Mouse (Mus musculus) embryonic fibroblast, embryonic 13.5 days (primary cell): ENCODE measurements around the gene Babam2. TPM values are rescaled to one million over a fixed set of nuclear protein-coding genes. Genes with fewer than 3 reads are reported as not detected.

Experiments used
- H3K27ac ChIP-seq: 2 replicates; pipeline ENCODE4 v1.5.1; 2012; ENCODE audit warnings: low read length, control low read depth, inconsistent platforms; ENCODE audit not compliant: insufficient read depth
- H3K4me1 ChIP-seq: 2 replicates; pipeline ENCODE4 v1.6.1; 2011; ENCODE audit warnings: low read length; ENCODE audit not compliant: control insufficient read depth, insufficient read depth
- H3K4me3 ChIP-seq: 2 replicates; pipeline ENCODE4 v1.5.1; 2011; ENCODE audit warnings: mild to moderate bottlenecking, control low read depth, low read length; ENCODE audit not compliant: insufficient read depth
- CTCF ChIP-seq: IDR thresholded peaks from 2 replicates; pipeline ENCODE4 v1.5.1; 2011; ENCODE audit warnings: mild to moderate bottlenecking, control low read depth, low read length, moderate library complexity, borderline replicate concordance; ENCODE audit not compliant: insufficient read depth
- POLR2A ChIP-seq: IDR thresholded peaks from 2 replicates; pipeline ENCODE4 v1.6.1; 2011; ENCODE audit warnings: low read depth, mild to moderate bottlenecking, control low read depth, low read length, moderate library complexity
- polyA plus RNA-seq: library from polyadenylated mRNA; stranded (reverse); fragments of >200 nt; gene quantifications from 2 replicates; pipeline ENCODE4 v1.2.4, GENCODE M21; 2011; ENCODE audit warnings: low read depth; ENCODE audit not compliant: missing spikeins, insufficient read length

Gene Babam2
- polyA plus RNA-seq, 1 experiment = 68.7 TPM

DNA sequence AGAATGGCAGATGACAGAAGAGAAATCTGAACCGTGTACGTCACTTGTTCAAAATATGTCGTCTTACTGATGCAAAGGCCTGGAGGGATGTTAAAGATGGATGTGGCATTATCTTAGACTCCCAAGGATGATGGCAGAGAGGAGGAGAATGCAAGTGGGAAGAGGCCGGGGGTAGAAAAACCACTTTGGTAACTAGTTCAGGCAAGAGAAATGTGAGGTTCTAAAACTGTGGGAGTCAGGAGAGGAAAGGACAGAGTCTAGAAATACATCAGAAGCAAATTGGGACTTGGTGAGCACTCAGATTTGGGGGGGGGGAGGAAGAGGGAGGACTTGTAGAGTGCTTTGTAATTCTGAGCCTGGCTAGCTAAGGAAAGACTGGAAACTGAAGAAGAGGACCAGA lies 340.1 kb downstream of the Babam2 start:
- H3K27ac ChIP-seq = no peak overlapping the region
- TF ChIP-seq CTCF (no peak), POLR2A (no peak)
- peaks cover 20% of the 10 kb centered on the region for H3K4me1 ChIP-seq
- no peak overlapping the region for H3K4me3 ChIP-seq

DNA sequence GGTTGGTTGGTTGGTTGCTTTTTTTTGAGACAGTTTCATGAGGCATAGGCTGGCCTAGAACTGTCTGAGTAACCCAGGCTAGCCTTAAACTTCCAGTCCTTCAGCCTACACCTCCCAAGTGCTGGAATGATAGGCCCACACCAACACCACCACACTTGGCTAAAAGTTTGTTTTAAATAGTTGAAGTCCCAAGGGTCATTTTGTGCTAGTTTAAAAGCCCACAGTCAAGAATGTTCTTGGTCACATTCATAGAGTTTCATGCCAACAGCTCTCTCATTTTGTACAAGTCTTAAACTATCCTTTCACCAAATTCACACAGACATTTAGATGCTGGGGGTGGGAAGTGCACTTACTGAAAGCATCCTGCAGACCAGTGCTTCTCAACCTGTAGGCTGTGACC lies 341.5 kb downstream of the Babam2 start:
- peaks cover 18% of the 10 kb centered on the region for H3K4me1 ChIP-seq
- no peak for TF ChIP-seq CTCF
- no peak for TF ChIP-seq POLR2A
- peak overlapping the region; percentile 58 for H3K27ac ChIP-seq
- H3K4me3 ChIP-seq = no peak overlapping the region

DNA sequence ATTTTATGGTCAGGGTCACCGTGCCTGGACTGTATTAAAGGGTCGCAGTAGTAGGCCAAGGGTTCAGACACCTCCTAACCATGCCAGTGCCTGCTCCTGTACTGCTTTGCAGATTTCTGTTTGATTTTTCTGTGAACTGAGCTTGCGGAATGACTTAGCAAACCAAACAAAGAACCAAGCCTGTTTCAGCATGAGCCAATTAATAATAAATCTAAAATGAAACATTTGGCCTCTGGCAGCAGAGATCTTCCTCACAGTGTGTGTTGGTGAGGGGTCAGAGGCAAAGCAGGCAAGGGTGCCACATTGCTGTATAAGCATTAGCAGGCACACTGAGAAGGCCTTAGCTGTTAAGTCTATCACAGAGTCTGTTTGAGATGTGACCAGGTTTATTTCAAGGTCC lies 342.0 kb downstream of the Babam2 start:
- Histone ChIP-seq H3K27ac (peak overlapping the region; percentile 58), H3K4me1 (peaks cover 19% of the 10 kb centered on the region), H3K4me3 (no peak overlapping the region)
- TF ChIP-seq CTCF (no peak), POLR2A (no peak)

DNA sequence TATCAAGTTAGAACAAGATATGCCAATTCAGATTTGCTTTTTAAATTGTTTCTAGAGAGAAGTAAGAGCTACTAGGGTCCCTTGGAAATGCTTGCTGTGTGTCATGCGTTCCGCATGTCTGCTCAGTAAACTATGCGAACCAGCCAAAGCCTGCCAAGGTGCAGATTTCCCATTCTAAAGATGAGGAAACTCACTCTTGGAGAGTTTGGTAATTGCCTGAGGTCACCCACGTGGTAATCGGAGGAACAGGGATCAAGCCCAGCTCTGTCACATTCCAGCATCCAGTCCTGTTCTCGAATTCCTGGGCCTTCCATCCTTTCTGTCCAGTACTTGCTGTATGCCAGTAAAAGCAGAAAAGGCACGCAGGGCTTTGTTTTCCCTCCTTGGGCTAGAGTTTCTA lies 345.7 kb downstream of the Babam2 start:
- TF ChIP-seq POLR2A (no peak), CTCF (no peak)
- Histone ChIP-seq H3K4me3 (no peak overlapping the region), H3K27ac (peak overlapping the region; percentile 65; the same call in 1 of the 2 replicates), H3K4me1 (0 out of 2 replicates have a peak, but pooled peaks cover 5% of the 10 kb centered on the region)

DNA sequence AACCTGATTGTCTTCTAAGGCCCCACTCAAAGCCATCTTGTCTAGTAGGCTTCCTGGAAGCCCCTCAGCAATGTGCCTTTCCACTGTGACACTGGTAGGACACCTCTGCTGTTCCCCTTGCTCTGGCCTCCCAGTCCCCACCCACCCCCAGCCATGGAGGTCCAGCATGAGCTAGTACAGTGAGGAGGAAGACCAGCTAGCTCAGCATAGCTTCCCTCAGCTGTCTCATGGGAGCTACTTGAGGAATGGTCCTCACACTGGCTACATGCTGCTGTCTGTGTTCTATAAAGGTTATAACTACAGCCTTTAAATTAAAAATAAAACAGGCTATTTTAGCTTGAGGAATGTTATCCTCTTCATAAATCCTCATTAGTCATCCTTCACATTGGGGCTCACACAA lies 346.5 kb downstream of the Babam2 start:
- TF ChIP-seq POLR2A (no peak), CTCF (no peak)
- peak overlapping the region; percentile 68 for H3K27ac ChIP-seq
- 0 out of 2 replicates have a peak, but pooled peaks cover 5% of the 10 kb centered on the region for H3K4me1 ChIP-seq
- no peak overlapping the region for H3K4me3 ChIP-seq

DNA sequence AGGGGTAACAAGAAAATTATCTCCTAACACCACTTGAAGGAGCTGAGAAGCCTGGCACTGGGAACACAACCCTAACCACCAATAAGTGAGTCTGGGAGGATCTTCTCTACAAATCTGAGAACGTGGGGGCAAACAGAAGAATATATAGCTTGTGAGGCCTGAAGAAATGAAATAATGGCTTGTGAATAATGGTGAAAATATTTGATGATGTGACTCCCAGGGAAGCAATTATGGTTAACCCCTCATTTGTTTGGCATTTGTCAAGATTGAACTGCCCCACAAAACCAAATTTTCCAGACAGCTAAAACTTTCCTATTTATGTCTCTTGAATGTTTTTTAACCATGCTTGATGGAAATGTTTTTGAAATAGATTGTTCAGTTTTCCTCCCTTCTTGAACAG lies 354.4 kb downstream of the Babam2 start:
- no peak overlapping the region for H3K4me3 ChIP-seq
- peak overlapping the region; percentile 97 for H3K27ac ChIP-seq
- peaks cover 10% of the 10 kb centered on the region for H3K4me1 ChIP-seq
- TF ChIP-seq POLR2A = no peak
- TF ChIP-seq CTCF = no peak

DNA sequence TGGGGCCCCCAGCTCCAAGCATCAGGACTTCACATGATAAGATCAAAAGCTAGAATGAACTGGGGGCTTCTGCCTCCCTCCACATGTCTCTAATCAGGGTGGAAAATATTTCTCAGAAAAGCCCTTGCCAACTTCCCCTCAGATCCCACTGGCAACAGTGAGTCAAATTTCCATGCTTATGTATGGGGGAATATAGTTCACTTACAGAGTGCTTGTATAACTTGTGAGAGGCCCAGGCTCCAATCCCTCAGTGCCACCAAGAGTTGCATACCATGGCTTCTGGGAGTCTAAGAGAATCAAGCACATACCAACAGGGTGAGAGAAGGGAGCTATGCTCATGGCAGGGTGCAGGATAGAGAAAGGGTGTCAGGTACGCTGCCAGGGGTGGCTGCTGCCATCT lies 355.0 kb downstream of the Babam2 start:
- Histone ChIP-seq H3K4me3 (no peak overlapping the region), H3K27ac (peak overlapping the region; percentile 97), H3K4me1 (peaks cover 10% of the 10 kb centered on the region)
- TF ChIP-seq POLR2A = no peak
- TF ChIP-seq CTCF = no peak

DNA sequence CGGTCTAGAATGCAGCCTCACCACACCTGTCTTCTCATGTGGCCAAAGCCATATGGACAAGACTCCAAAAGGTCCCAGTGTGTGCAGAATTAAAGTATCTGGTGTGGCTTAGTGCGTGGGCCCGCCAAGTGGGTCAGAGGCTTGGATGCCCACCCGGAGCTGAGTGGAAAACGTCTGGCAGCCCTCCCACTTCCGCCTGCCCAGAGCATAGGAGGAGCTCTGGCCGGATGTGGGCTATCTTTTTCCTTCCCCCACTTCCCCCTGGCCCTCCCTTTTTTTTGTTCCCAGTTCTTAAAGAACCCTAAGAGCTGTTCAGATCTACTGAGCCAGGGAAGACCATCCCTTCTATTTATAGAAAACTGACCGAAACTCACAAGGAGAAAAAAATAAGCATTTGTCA lies 356.0 kb downstream of the Babam2 start:
- peak overlapping the region; percentile 97; the same call in 1 of the 2 replicates for H3K27ac ChIP-seq
- peaks cover 10% of the 10 kb centered on the region for H3K4me1 ChIP-seq
- H3K4me3 ChIP-seq = no peak overlapping the region
- TF ChIP-seq POLR2A (no peak), CTCF (no peak)

DNA sequence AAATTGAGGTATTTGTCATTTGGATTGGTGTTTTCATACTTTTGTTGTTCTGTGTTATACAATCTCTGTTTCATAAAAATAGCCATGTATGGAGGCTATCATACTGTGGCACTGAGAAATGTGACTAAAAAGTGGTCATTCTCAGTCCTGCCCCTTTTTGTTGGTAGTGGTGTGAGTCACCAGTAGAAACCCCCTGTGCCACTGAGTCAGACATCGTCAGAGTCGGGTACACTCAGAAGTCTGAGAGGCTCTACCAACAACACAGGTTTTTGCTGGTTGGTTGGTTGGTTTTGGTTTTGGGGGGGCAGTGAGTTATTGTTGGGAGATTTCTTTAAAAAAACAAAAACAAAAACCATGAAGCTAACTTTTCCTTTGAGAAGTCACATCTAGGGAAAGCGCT lies 358.2 kb downstream of the Babam2 start:
- peak overlapping the region; percentile 86 for H3K27ac ChIP-seq
- H3K4me1 ChIP-seq = peaks cover 13% of the 10 kb centered on the region
- H3K4me3 ChIP-seq = no peak overlapping the region
- TF ChIP-seq POLR2A = no peak
- no peak for TF ChIP-seq CTCF

DNA sequence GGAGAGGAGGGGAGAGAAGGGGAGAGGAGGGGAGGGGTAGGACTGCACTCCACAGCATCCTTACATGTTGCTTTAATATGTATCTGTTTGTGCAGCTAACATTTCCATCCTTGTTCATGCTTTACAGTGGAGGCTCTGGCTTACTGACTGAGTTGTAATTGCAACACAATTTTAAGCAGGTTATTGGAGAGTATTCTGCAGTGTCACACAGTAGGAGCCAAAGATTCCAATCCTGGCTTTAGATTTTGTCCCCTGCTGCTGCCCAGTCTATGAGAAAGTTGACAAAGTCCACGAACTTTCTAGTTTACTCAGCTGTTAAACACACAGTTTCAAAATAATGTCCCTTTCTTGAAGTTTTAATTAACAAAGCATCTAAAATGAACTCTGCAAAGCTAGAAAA lies 358.6 kb downstream of the Babam2 start:
- H3K4me3 ChIP-seq = no peak overlapping the region
- TF ChIP-seq POLR2A (no peak), CTCF (no peak)
- H3K27ac ChIP-seq = no peak overlapping the region; the same call in 1 of the 2 replicates
- H3K4me1 ChIP-seq = peaks cover 13% of the 10 kb centered on the region
